Mouse (Mus musculus) liver, embryonic 14.5 days (tissue): Measurements from ENCODE around the gene Ccnc.

ENCODE experiments used
- CTCF ChIP-seq: IDR thresholded peaks from 2 replicates; pipeline ENCODE4 v1.5.1; 2016; ENCODE audit warnings: antibody characterized with exemption, low read depth, control low read depth
- EP300 ChIP-seq: IDR thresholded peaks from 2 replicates; pipeline ENCODE4 v1.6.1; 2016; ENCODE audit warnings: antibody characterized with exemption, low read depth

GRCm38 (mm10) chr4:21705046-21705445, 22.5 kb upstream of the Ccnc start:
- TF ChIP-seq CTCF (no peak), EP300 (no peak)
